25 mouse cellular contexts compared by ENCODE assay signal in genomic region chr14:51053176-51053575, GRCm38 (mm10). TPM values are rescaled to one million over a fixed set of nuclear protein-coding genes. Genes with fewer than 3 reads are reported as not detected.
"Had no signal": no experiment of that assay in that cellular context is flagged by ENCODE, and none has a peak within 500 bp of the region (broad histone marks: within the 10 kb centered on the region; RNA-seq: fewer than 3 reads in every experiment).

No protein-coding gene starts in this region.

- H3K27ac ChIP-seq: lung, embryonic 15.5 days; macrophage; midbrain, embryonic 12.5 days; neural tube, embryonic 12.5 days had no signal

- H3K27me3 ChIP-seq: lung, embryonic 15.5 days; neural tube, embryonic 12.5 days had no signal

- DNase-seq: liver, postnatal 0 days; lung, adult 2 months; lung, postnatal 14 days; lung, postnatal 36 days; retina, postnatal 1 day; right cerebral cortex, adult 18-20 months; right cerebral cortex, postnatal 25 days; right cerebral cortex, postnatal 4 days; spleen, adult 18-20 months; thymus, adult 18-20 months; thymus, postnatal 14 days; thymus, postnatal 36 days had no signal

- H3K4me3 ChIP-seq: lung, embryonic 15.5 days; megakaryocyte, embryonic 14.5 days; midbrain, embryonic 12.5 days; neural tube, embryonic 12.5 days had no signal

- H3K9me3 ChIP-seq: lung, embryonic 15.5 days; megakaryocyte, embryonic 14.5 days; midbrain, embryonic 12.5 days; neural tube, embryonic 12.5 days had no signal

- H3K4me2 ChIP-seq: lung, embryonic 15.5 days; midbrain, embryonic 12.5 days; neural tube, embryonic 12.5 days had no signal

- ATAC-seq: liver, postnatal 0 days; lung, postnatal 0 days had no signal

- H3K4me1 ChIP-seq: lung, embryonic 15.5 days; neural tube, embryonic 12.5 days had no signal

- H3K36me3 ChIP-seq: lung, embryonic 15.5 days; midbrain, embryonic 12.5 days; neural tube, embryonic 12.5 days had no signal

- H3K9ac ChIP-seq: liver, postnatal 0 days; lung, embryonic 15.5 days; midbrain, embryonic 12.5 days; neural tube, embryonic 12.5 days had no signal

RNA-seq across cellular contexts. Expression of gene Rnase11, which starts 3.2 kb away (rescaled TPM):
- polyA plus RNA-seq: liver, postnatal 0 days; lung, adult 2 months; lung, embryonic 15.5 days; lung, postnatal 0 days; macrophage; midbrain, embryonic 12.5 days; midbrain, embryonic 14.5 days; midbrain, postnatal 0 days; neural tube, embryonic 12.5 days; neural tube, embryonic 14.5 days; small intestine, adult 2 months; stomach, embryonic 14.5 days; stomach, embryonic 16.5 days; thymus, postnatal 0 days had no signal

RNA-seq across cellular contexts. Expression of gene Rnase12, which starts 4.3 kb away (rescaled TPM):
- polyA plus RNA-seq: lung, adult 2 months; lung, embryonic 15.5 days; macrophage; midbrain, embryonic 12.5 days; midbrain, postnatal 0 days; neural tube, embryonic 12.5 days; neural tube, embryonic 14.5 days; small intestine, adult 2 months had no signal

RNA-seq across cellular contexts. Expression of gene Rnase9, which starts 11.5 kb away (rescaled TPM):
- polyA plus RNA-seq: liver, postnatal 0 days; lung, adult 2 months; lung, embryonic 15.5 days; lung, postnatal 0 days; macrophage; midbrain, embryonic 12.5 days; midbrain, embryonic 14.5 days; midbrain, postnatal 0 days; neural tube, embryonic 12.5 days; neural tube, embryonic 14.5 days; small intestine, adult 2 months; stomach, embryonic 14.5 days; stomach, embryonic 16.5 days; thymus, postnatal 0 days had no signal

RNA-seq across cellular contexts. Expression of gene Olfr750, which starts 21.1 kb away (rescaled TPM):
- polyA plus RNA-seq: liver, postnatal 0 days; lung, embryonic 15.5 days; macrophage; midbrain, embryonic 14.5 days; neural tube, embryonic 12.5 days; neural tube, embryonic 14.5 days; small intestine, adult 2 months; stomach, embryonic 14.5 days; stomach, embryonic 16.5 days; thymus, postnatal 0 days had no signal
